Mouse (Mus musculus) layer of hippocampus, adult 18-20 months (tissue): ENCODE data around the gene Arfgap2. TPM values are rescaled to one million over a fixed set of nuclear protein-coding genes. Genes with fewer than 3 reads are reported as not detected.

ENCODE experiments used
- DNase-seq, 2 experiments: peaks; one replicate each; pipeline ENCODE4 v3.0.0; 2022; ENCODE audit warnings: low spot score in 2 of 2
- total RNA-seq, 2 experiments: library from RNA; stranded (reverse); gene quantifications; 2 replicates each; pipeline ENCODE4 v1.2.3; 2021

Gene Arfgap2
- total RNA-seq, 2 experiments from 2014 or later = 68.2 to 68.8 TPM

- no peak for DNase-seq
Measured at GRCm38 (mm10) chr2:91258830-91259229, 5.9 kb upstream of the Arfgap2 start.

- no peak for DNase-seq
Measured at GRCm38 (mm10) chr2:91259493-91259892, 5.3 kb upstream of the Arfgap2 start.

GRCm38 (mm10) chr2:91263692-91264660 is 798 bp upstream of the Arfgap2 start:
- DNase-seq = no peak

- no peak for DNase-seq
Measured at GRCm38 (mm10) chr2:91268042-91268441, 3.3 kb downstream of the Arfgap2 start.

DNA sequence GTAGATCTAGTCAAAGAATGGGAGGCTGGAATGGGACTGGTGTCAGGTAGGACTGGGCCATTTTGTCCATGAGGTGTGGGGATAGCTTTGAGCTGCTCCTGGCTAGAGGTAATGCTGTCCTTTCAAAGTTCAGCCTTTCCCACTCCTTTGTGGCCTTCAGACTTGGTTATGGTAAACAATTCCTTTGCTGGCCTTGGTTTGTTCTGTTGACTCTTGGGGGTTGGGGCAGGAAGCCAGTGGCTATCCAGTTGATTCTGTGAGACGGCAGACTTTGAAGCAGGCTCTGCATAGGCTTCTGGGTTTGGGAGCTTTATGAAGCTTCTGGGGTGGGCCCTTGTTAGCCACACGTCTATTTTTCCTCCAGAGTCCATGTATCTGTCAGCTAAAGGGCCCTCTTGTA is 3.9 kb downstream of the Arfgap2 start:
- no peak for DNase-seq

DNA sequence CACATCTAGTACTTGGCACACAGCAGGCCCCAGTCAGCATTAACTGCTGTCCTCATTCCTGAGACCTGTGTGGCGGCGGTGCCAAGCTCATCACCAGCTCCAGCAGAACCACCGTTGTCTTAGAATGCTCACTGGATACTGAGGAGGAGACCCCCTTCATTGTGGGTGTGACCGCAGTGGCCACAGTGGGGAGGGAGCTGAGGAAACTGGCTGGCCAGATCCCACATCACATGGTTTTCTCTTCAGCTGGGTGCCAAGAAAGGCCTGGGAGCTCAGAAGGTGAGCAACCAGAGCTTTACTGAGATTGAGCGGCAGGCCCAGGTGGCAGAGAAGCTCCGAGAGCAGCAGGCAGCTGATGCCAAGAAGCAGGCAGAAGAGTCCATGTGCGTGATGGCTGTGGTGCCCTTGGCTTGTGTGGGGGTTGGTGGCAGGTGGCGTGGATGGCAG is 4.9 kb downstream of the Arfgap2 start:
- DNase-seq = no peak

DNA sequence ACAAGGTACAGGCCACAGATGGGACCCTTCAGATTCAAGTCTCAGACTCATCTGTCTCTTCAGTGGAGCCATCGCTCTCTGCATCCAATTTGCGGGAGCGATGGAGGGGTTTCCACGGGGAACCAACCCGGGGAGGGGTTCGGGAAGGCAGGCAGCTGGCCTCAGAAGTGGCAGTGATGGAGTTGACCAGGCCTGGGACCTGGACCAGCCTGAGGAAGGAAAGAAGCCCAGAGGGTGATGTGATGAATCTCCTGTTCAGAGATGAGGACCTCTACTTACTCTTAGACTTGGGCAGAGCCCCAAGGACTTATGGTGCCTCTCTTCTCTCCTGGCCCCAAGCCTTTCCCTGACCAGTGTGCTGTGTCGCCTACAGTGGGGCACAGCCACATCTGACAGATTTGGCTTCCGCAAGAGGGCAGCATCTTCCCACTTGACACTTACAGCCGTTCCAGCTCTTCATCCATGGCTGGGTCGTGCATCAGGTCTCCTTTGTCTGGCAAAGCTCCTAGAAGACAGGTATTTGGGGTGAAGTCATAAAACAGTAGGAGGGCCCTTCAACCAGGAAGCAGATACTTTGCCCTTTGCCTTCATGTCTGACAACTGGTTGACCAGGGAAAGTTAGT is 14.1 kb downstream of the Arfgap2 start:
- peak in 1 of 2 experiments; percentile 64 for DNase-seq

- DNase-seq = no peak
Measured at GRCm38 (mm10) chr2:91279372-91279755, 14.6 kb downstream of the Arfgap2 start.

DNA sequence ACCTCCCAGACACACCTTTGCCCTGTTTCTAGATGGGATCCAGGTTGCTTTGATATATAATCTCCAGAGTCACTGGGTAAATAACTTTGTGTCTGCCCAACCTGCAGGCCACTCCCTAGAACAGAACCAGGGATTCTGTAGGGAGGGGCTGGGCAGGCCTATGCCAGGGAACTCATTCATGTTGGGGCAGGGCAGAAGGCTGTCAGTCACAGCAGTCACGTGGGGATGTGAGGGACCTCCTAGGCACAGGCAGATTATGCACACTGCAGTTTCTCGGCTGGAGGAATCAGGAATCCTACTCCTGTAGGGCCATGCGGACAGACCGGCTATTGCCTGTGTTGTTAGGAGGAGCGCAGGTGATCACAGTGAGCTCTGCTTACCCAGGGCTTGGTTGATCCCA is 16.6 kb downstream of the Arfgap2 start:
- DNase-seq = no peak

- DNase-seq = no peak
Measured at GRCm38 (mm10) chr2:91283972-91284371, 19.2 kb downstream of the Arfgap2 start.

DNA sequence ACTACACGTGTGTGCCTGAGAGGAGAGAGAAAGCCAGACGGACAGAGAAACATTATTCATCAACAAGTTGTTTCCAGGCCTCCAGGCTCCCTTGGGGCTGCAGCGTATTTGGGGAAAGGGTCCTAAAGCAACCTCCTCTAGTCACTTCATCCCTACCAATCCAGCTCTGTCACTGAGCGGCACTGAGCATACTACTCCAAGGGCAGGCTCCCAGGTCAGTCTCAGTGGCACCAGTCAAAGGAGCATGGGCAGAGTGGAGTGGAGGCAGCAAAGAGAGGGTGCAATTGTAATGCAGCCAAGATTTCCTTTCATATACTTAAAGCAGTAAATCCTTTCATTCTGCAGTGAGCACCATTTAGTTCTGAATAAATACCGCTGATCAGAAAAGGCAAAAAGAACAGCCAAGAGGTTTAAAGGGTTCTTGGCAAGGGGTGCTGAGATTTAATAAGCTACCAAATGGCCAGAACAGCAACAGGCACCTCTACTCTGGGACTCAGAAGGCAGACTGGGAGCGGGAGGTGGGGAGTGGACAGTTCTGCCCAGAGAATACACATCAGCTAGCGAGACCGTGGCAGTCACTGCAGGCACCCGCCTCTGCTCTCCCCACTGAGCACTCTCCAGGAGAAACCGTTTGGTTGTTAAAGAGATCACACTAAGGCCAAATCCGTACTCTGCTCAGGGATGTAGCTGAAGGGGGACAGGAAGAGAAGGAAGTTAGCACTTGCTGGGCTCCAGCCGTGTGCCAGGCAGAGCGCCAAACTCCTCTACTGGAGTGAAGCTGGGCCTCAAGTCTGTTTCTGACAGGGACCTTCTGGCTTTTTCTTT is 19.8 kb downstream of the Arfgap2 start:
- DNase-seq = peak in 1 of 2 experiments; percentile 67

DNA sequence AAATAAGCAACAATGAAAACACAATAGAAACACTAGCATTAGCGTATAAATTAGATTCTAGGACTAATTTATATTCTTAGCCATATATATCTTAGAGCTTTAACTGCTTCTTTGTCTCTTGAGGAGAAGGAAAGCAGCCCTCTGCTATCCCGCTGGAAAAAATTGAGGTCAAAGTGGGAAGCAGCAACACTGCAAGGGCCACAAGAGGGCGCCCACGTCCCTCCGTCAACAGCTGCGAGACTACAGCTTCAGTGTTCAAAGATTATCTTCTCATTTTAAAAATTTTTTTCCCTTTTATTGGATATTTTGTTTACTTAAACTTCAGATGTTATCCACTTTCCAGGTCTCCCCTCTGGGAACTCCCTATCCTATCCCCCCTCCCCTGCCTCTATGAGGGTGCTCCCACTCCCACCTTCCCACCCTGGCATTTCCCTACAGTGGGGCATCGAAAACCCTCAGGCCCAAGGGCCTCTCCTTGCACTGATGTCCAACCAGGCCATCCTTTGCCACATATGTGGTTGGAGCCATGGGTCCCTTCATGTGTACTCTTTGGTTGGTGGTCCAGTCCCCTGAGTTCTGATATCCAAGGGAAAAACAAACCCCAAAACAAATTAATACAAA is 21.2 kb downstream of the Arfgap2 start:
- DNase-seq = peak; percentile 72 to 90

DNA sequence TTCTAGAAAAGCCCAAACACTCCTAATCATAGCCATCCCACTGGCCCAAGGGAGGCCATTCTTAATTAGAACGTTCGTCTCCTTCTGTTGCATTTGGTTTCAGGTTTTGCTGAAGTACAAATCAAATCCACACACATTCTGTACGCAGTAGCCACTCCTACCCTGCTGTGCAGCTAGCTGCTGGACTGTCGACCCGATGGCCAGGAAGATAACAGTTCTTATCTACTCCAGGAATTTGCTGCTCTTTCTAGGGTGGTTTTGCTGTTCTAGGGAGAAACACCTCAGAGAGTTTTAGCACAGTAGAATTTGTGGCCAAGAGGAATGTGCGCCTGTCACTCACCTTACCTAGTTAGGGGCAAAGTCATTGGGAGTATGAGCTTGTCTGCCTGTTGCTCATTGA is 22.8 kb downstream of the Arfgap2 start:
- no peak for DNase-seq

- no peak for DNase-seq
Measured at GRCm38 (mm10) chr2:91291197-91292007, 26.6 kb downstream of the Arfgap2 start.

- no peak for DNase-seq
Measured at GRCm38 (mm10) chr2:91294226-91294625, 29.5 kb downstream of the Arfgap2 start.

- DNase-seq = no peak
Measured at GRCm38 (mm10) chr2:91295895-91296294, 31.1 kb downstream of the Arfgap2 start.

DNA sequence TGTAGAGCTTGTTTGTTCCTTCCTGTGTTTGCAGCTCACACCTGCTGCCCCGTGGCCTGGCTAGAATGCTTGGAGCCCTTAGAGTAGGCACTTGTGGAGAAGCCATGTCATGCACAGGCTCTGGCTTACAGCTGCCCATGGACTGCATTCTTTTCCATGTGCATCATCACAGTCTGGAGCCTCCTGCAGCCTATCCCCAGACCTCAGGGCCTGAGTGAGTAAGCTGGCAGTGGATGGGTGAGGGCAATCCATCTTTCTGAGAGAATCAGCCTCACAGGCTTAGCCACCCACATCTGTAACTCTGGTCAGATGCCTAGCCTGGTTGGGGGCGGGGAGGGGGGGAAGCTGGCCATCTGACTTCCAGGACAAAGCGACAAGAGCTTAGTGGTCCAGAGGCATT is 34.4 kb downstream of the Arfgap2 start:
- DNase-seq = no peak

DNA sequence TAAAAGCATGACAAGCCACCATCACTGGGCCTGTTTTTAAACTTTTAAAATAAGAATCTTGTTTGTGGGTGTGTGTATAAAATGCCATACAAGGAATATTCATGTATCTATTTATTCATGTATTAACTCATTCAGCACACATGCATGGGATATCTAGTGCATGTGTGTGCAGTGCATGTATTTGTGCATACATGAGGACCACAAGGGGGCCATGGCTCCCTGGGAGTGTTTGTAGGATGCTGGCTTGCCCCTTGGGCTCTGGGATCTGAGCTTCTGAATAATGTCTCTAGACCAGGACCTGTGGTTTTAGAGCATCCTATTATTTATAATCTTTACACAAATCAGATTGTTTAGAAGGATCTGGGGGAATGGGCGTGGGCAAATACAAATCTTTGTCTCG is 36.0 kb downstream of the Arfgap2 start:
- DNase-seq = no peak

DNA sequence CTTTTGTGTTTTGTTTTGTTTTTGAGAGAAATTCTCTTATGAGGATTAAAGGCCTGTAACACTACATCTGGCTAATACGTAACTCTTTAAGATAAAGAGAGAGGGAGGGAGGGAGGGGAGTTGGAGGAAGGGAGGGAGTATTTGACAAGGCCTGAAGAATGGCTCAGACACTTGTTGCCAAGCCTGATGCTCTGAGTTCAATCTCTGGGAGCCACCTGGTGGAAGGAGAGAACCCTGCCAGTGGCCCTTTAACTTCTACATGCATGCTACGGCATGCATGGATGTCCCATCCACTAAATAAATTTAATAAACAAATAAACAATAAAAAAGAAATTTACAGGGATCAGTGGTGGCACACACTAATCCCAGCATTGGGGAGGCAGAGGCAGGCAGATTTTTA is 37.1 kb downstream of the Arfgap2 start:
- DNase-seq = no peak

DNA sequence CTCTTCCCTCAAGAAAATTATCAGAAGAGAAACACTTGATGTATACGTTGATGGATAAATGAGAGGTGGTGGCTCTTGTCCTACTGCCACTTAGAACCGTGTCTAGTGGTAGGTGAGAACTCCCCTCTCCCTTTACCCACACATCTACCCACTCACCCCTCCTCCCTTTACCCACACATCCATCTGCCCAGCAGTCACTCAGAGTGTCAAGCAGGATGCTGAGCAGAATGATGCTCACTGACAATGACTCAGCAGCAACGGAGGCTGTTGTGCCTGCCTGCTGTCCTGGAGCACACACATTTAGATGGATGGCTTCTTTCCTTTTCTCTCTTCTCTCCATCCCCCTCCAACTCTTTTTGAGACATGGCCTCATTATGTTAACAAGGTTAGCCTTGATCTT is 38.1 kb downstream of the Arfgap2 start:
- peak; percentile 69 to 81 for DNase-seq
